Mouse (Mus musculus): ENCODE data around the gene Bco1. TPM values are rescaled to one million over a fixed set of nuclear protein-coding genes. Genes with fewer than 3 reads are reported as not detected.
A peak's percentile ranks its signal among the peaks of the same experiment; 100 is the strongest.

Gene Bco1
- total RNA-seq, 2 experiments from 2014 or later: not detected

- DNase-seq (ENCODE audit: low spot score): no peak
- intact Hi-C loops (cut with DNase I): no loop called here
Measured at GRCm38 (mm10) chr8:117087036-117087435, 8.6 kb upstream of the Bco1 start.

- no peak for DNase-seq (ENCODE audit: low spot score)
- intact Hi-C loops (cut with DNase I): no loop called here
Measured at GRCm38 (mm10) chr8:117089802-117090201, 5.9 kb upstream of the Bco1 start.

GRCm38 (mm10) chr8:117094053-117094452 is 1.6 kb upstream of the Bco1 start:
- no peak for DNase-seq (ENCODE audit: low spot score)
- intact Hi-C loops (cut with DNase I): no loop called here

- intact Hi-C loops (cut with DNase I): no loop called here
- DNase-seq (ENCODE audit: low spot score): no peak
Measured at GRCm38 (mm10) chr8:117097051-117097563, 1.5 kb downstream of the Bco1 start.

GRCm38 (mm10) chr8:117097564-117098191 is 2.0 kb downstream of the Bco1 start:
- no peak for DNase-seq (ENCODE audit: low spot score)
- intact Hi-C loops (cut with DNase I): no loop called here

GRCm38 (mm10) chr8:117107533-117107932 is 11.9 kb downstream of the Bco1 start:
- intact Hi-C loops (cut with DNase I): loop anchor here (1.0 to 10.0 kb wide), 2 partner anchors 277 to 368 kb away; no protein-coding TSS in a partner anchor
- peak; percentile 23 for DNase-seq (ENCODE audit: low spot score)

GRCm38 (mm10) chr8:117109018-117109711 is 13.5 kb downstream of the Bco1 start:
- intact Hi-C loops (cut with DNase I): loop anchor here (10.0 kb wide), 1 partner anchor 276 kb away; no protein-coding TSS in a partner anchor
- no peak for DNase-seq (ENCODE audit: low spot score)

- intact Hi-C loops (cut with DNase I): loop anchor here (5.0 to 10.0 kb wide), 2 partner anchors 87 to 275 kb away; no protein-coding TSS in a partner anchor
- DNase-seq (ENCODE audit: low spot score): peak; percentile 11
Measured at GRCm38 (mm10) chr8:117109801-117110390, 14.2 kb downstream of the Bco1 start.

- DNase-seq (ENCODE audit: low spot score): peak; percentile 41
- intact Hi-C loops (cut with DNase I): loop anchor here (5.0 kb wide), 1 partner anchor 86 kb away; no protein-coding TSS in a partner anchor
Measured at GRCm38 (mm10) chr8:117111641-117112040, 16.0 kb downstream of the Bco1 start.

GRCm38 (mm10) chr8:117112261-117112660 is 16.6 kb downstream of the Bco1 start:
- no peak for DNase-seq (ENCODE audit: low spot score)
- intact Hi-C loops (cut with DNase I): loop anchor here (5.0 kb wide), 1 partner anchor 85 kb away; no protein-coding TSS in a partner anchor

- DNase-seq (ENCODE audit: low spot score): no peak
- intact Hi-C loops (cut with DNase I): no loop called here
Measured at GRCm38 (mm10) chr8:117115094-117115493, 19.4 kb downstream of the Bco1 start.

- intact Hi-C loops (cut with DNase I): no loop called here
- no peak for DNase-seq (ENCODE audit: low spot score)
Measured at GRCm38 (mm10) chr8:117115676-117116446, 20.2 kb downstream of the Bco1 start.

- DNase-seq (ENCODE audit: low spot score): no peak
- intact Hi-C loops (cut with DNase I): no loop called here
Measured at GRCm38 (mm10) chr8:117116534-117116933, 20.9 kb downstream of the Bco1 start.

GRCm38 (mm10) chr8:117118409-117118808 is 22.8 kb downstream of the Bco1 start:
- intact Hi-C loops (cut with DNase I): no loop called here
- no peak for DNase-seq (ENCODE audit: low spot score)

GRCm38 (mm10) chr8:117121277-117121676 is 25.6 kb downstream of the Bco1 start:
- DNase-seq (ENCODE audit: low spot score): no peak
- intact Hi-C loops (cut with DNase I): no loop called here

- intact Hi-C loops (cut with DNase I): no loop called here
- no peak for DNase-seq (ENCODE audit: low spot score)
Measured at GRCm38 (mm10) chr8:117123850-117124633, 28.4 kb downstream of the Bco1 start.

GRCm38 (mm10) chr8:117125854-117126253 is 30.2 kb downstream of the Bco1 start:
- DNase-seq (ENCODE audit: low spot score): no peak
- intact Hi-C loops (cut with DNase I): no loop called here

- intact Hi-C loops (cut with DNase I): no loop called here
- no peak for DNase-seq (ENCODE audit: low spot score)
Measured at GRCm38 (mm10) chr8:117126411-117126810, 30.8 kb downstream of the Bco1 start.

- intact Hi-C loops (cut with DNase I): no loop called here
- DNase-seq (ENCODE audit: low spot score): no peak
Measured at GRCm38 (mm10) chr8:117127063-117127462, 31.4 kb downstream of the Bco1 start.
